Mouse (Mus musculus): ENCODE results near the gene 4930438A08Rik. TPM values are rescaled to one million over a fixed set of nuclear protein-coding genes. Genes with fewer than 3 reads are reported as not detected.

Gene 4930438A08Rik
- polyA plus RNA-seq, 1 experiment from 2014 or later: not detected

DNA sequence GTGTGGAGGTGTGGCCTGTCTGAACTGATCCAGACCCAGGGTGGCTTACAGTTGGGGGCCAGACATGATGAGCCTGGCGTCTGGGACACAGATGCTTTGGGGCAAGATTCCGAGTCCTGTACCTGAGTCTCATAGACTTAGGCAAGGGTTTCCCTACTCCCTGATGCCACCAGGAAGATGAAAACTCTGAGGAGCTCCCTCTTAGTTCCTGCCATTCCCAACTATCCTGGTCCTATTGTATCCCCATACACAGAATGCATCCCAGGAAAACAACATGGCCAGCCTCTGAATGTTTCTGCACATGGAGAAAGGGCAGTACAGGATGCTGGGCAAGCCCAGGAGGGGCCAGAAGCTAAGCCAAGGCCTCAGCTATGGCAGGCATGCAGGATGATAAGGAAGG lies 11.1 kb upstream of the 4930438A08Rik start:
- no peak for DNase-seq (ENCODE audit: low spot score)
- H3K27me3 ChIP-seq (replicated peaks; ENCODE audit: control insufficient read depth, insufficient read depth, low read length): no peaks in the 10 kb centered on the region
- no peaks in the 10 kb centered on the region for H3K4me1 ChIP-seq (ENCODE audit: control insufficient read depth, insufficient read depth, low read length)
- 72% methylated on average over 2 of the region's 2 CpGs for WGBS
- no peak overlapping the region for H3K4me2 ChIP-seq (ENCODE audit: low read length)
- no peak overlapping the region for H3K27ac ChIP-seq (ENCODE audit: low read depth, low read length)
- no peak overlapping the region for H3K9ac ChIP-seq (ENCODE audit: low read length)
- no peaks in the 10 kb centered on the region for H3K36me3 ChIP-seq (ENCODE audit: control insufficient read depth, insufficient read depth, low read length)
- H3K9me3 ChIP-seq (replicated peaks; ENCODE audit: control insufficient read depth, low read length): no peaks in the 10 kb centered on the region
- H3K4me3 ChIP-seq (ENCODE audit: low read depth, low read length): no peak overlapping the region
- no peak for ATAC-seq

DNA sequence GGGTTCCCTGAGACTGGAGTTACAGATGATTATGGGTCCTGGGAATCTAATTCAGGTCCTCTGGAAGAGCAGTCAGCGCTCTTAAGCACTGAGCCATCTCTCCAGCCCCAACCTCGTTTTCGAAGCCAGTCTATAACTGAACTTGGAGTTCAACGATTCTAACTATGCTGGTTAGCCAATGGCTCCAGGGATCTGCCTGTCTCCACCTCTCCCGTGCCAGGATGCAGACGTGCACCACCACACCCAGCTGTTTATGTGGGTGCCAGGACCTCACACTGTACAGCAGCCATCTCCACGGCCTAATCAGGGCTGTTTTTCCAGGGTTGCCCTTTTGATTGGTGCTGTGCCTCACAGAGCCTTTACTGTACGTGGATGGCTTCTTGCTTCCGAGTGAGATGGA lies 10.1 kb upstream of the 4930438A08Rik start:
- no peak for ATAC-seq
- Histone ChIP-seq H3K4me3 (ENCODE audit: low read depth, low read length) (no peak overlapping the region), H3K27ac (ENCODE audit: low read depth, low read length) (no peak overlapping the region), H3K4me2 (ENCODE audit: low read length) (no peak overlapping the region), H3K9ac (ENCODE audit: low read length) (no peak overlapping the region), H3K36me3 (ENCODE audit: control insufficient read depth, insufficient read depth, low read length) (no peaks in the 10 kb centered on the region), H3K27me3 (replicated peaks; ENCODE audit: control insufficient read depth, insufficient read depth, low read length) (no peaks in the 10 kb centered on the region), H3K4me1 (ENCODE audit: control insufficient read depth, insufficient read depth, low read length) (no peaks in the 10 kb centered on the region), H3K9me3 (replicated peaks; ENCODE audit: control insufficient read depth, low read length) (no peaks in the 10 kb centered on the region)
- WGBS: 92% methylated on average over 9 of the region's 9 CpGs
- no peak for DNase-seq (ENCODE audit: low spot score)

DNA sequence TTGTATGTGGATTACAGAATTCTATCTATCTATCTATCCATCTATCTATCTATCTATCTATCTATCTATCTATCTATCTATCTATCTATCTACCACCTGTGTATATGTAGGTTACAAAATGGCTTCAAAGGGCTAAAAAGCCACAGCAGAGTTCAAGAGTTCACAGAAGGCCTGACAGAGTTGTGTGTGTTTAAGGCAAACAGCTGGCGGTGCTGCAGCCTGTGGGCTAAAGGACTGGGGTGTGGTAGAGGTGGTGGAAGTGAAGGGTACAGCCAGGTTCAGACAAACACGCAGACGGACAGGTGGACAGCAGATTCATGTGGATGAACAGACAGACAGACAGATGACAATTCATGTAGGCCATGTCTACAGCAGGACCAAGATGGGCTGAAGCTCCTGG lies 6.3 kb upstream of the 4930438A08Rik start:
- Histone ChIP-seq H3K36me3 (ENCODE audit: control insufficient read depth, insufficient read depth, low read length) (no peaks in the 10 kb centered on the region), H3K9me3 (replicated peaks; ENCODE audit: control insufficient read depth, low read length) (no peaks in the 10 kb centered on the region), H3K4me3 (ENCODE audit: low read depth, low read length) (no peak overlapping the region), H3K4me1 (ENCODE audit: control insufficient read depth, insufficient read depth, low read length) (no peaks in the 10 kb centered on the region), H3K27ac (ENCODE audit: low read depth, low read length) (no peak overlapping the region), H3K4me2 (ENCODE audit: low read length) (no peak overlapping the region), H3K9ac (ENCODE audit: low read length) (no peak overlapping the region), H3K27me3 (replicated peaks; ENCODE audit: control insufficient read depth, insufficient read depth, low read length) (no peaks in the 10 kb centered on the region)
- ATAC-seq (no peak), DNase-seq (ENCODE audit: low spot score) (no peak)
- 94% methylated on average over 3 of the region's 3 CpGs for WGBS

DNA sequence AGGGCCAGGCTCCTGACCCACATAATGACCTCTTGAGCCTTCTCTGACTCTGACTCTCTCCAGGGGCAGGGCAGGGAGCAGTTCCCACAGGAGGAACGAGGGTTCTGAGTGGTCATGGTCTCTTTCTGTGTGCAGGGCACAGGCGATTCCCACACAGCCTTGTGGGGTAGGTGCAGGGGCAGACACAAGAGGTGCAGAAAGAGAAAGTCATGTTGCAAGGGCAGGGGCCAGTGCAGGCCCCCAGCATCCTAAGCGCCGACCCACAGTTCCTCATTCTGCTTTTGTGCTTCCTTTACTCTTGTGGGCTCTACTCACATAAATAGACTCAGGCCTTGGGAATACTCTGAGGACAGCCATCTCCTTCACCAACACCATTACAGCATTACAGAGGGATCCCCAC lies 1.2 kb downstream of the 4930438A08Rik start:
- Histone ChIP-seq H3K27ac (ENCODE audit: low read depth, low read length) (no peak overlapping the region), H3K27me3 (replicated peaks; ENCODE audit: control insufficient read depth, insufficient read depth, low read length) (no peaks in the 10 kb centered on the region), H3K4me3 (ENCODE audit: low read depth, low read length) (no peak overlapping the region), H3K4me1 (ENCODE audit: control insufficient read depth, insufficient read depth, low read length) (no peaks in the 10 kb centered on the region), H3K9ac (ENCODE audit: low read length) (no peak overlapping the region), H3K36me3 (ENCODE audit: control insufficient read depth, insufficient read depth, low read length) (no peaks in the 10 kb centered on the region), H3K4me2 (ENCODE audit: low read length) (no peak overlapping the region), H3K9me3 (replicated peaks; ENCODE audit: control insufficient read depth, low read length) (no peaks in the 10 kb centered on the region)
- 89% methylated on average over 4 of the region's 4 CpGs for WGBS
- no peak for DNase-seq (ENCODE audit: low spot score)
- ATAC-seq: no peak

DNA sequence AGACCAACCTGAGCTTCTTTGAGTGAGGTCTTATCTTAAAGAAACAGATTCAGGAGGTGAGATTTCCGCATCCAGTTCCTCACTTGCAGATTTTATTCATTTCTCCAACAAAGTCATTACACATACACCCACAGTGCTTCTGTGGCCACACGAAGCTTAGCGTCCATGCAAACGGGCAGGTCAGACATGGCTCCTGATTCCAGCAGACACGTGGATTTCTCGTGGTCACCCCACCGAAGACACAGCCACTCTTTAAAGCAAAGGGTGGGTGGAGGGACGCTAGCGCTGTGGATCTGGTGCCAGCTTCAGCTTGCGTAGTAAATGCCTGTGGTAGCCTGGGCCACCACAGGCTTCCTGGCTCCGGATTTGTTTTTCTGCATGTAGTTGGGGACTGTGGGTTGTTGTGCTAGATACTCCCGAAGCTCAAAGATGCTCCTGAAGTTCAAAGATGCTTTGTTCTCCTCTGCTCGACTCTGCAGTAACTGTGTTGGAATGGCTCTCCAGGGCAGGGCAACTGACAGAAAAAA lies 7.4 kb downstream of the 4930438A08Rik start:
- WGBS: 89% methylated on average over 13 of the region's 13 CpGs
- no peaks in the 10 kb centered on the region for H3K36me3 ChIP-seq (ENCODE audit: control insufficient read depth, insufficient read depth, low read length)
- no peak overlapping the region for H3K4me2 ChIP-seq (ENCODE audit: low read length)
- no peaks in the 10 kb centered on the region for H3K27me3 ChIP-seq (replicated peaks; ENCODE audit: control insufficient read depth, insufficient read depth, low read length)
- DNase-seq (ENCODE audit: low spot score) (no peak), ATAC-seq (no peak)
- H3K9ac ChIP-seq (ENCODE audit: low read length): no peak overlapping the region
- H3K4me1 ChIP-seq (ENCODE audit: control insufficient read depth, insufficient read depth, low read length): no peaks in the 10 kb centered on the region
- no peaks in the 10 kb centered on the region for H3K9me3 ChIP-seq (replicated peaks; ENCODE audit: control insufficient read depth, low read length)
- H3K4me3 ChIP-seq (ENCODE audit: low read depth, low read length): no peak overlapping the region
- no peak overlapping the region for H3K27ac ChIP-seq (ENCODE audit: low read depth, low read length)

DNA sequence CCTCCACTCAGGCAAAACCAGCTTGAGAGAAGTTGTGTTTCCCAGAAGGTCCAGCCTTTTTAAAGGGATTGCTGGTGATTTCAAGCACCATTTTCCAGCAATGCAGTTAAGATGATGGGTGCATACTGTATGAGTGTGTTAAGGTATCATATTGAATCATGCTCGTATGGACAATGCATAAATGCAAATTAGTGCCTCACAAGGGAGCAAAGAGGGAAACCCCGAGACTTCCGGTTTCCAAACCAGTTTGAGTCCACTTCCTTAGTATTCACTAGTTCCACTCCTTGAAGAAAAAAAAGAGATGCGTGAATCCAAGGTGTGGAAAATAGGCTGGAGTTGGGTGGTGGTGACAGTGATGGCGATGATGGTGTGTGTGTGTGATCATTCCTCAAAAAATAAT lies 7.9 kb downstream of the 4930438A08Rik start:
- Histone ChIP-seq H3K36me3 (ENCODE audit: control insufficient read depth, insufficient read depth, low read length) (no peaks in the 10 kb centered on the region), H3K9ac (ENCODE audit: low read length) (no peak overlapping the region), H3K4me2 (ENCODE audit: low read length) (no peak overlapping the region), H3K9me3 (replicated peaks; ENCODE audit: control insufficient read depth, low read length) (no peaks in the 10 kb centered on the region), H3K4me1 (ENCODE audit: control insufficient read depth, insufficient read depth, low read length) (no peaks in the 10 kb centered on the region), H3K27ac (ENCODE audit: low read depth, low read length) (no peak overlapping the region), H3K27me3 (replicated peaks; ENCODE audit: control insufficient read depth, insufficient read depth, low read length) (no peaks in the 10 kb centered on the region), H3K4me3 (ENCODE audit: low read depth, low read length) (no peak overlapping the region)
- ATAC-seq: no peak
- DNase-seq (ENCODE audit: low spot score): no peak
- WGBS: 91% methylated on average over 5 of the region's 5 CpGs

DNA sequence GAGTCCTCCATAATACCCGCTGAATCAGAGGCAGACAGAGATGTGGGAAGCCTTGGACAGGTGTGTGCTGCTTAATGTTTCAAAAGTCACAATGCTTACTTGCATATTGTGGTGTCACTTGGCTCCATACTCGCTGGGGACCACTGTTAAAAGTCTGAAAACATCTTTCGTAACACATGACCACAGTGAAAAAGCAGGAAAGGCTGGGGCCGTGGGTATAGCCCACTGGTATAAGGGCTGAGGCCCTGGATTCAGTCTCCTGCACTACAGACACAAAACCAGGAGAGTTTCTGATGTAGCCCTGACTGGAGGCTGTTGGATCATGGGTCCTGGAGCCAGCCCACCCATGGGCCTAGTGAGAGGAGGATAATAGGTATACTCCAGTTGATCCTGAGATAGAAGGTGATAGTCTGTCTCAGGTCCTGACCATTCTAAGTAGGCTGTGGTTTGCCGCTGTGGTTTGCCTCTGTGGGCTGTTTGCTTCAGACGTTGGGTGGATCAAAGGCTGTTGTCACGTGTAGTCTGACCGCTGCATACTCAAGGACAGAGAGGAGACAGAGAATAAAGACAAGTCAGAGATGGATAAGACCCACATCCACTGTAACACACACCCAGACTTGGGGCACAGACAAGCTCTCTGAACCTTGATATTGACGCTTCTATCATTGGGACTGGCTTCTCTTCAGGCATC lies 15.5 kb downstream of the 4930438A08Rik start:
- 77% methylated on average over 9 of the region's 9 CpGs for WGBS
- Histone ChIP-seq H3K27me3 (replicated peaks; ENCODE audit: control insufficient read depth, insufficient read depth, low read length) (no peaks in the 10 kb centered on the region), H3K4me3 (ENCODE audit: low read depth, low read length) (no peak overlapping the region), H3K9ac (ENCODE audit: low read length) (no peak overlapping the region), H3K4me2 (ENCODE audit: low read length) (no peak overlapping the region), H3K36me3 (ENCODE audit: control insufficient read depth, insufficient read depth, low read length) (no peaks in the 10 kb centered on the region), H3K27ac (ENCODE audit: low read depth, low read length) (no peak overlapping the region), H3K9me3 (replicated peaks; ENCODE audit: control insufficient read depth, low read length) (no peaks in the 10 kb centered on the region), H3K4me1 (ENCODE audit: control insufficient read depth, insufficient read depth, low read length) (no peaks in the 10 kb centered on the region)
- ATAC-seq (no peak), DNase-seq (ENCODE audit: low spot score) (no peak)

DNA sequence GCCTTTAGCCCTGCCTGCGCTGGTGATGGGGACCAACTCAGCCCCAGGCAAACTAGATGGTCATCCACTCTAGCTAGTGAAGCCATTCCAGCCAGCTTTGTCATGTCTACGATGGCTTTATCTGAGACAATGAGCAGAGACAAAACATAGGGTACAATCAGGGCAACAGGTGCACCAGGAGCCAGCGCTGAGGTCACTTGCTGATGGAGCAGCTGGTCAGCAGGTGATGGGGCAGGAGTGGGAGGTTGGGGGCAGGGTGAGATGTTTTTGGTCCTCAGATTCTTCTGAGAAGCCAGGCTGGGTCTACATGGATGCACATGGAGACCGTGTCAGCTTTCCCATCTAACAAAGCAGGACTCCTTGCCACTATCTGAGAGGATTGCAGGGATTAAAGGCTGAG lies 16.2 kb downstream of the 4930438A08Rik start:
- H3K36me3 ChIP-seq (ENCODE audit: control insufficient read depth, insufficient read depth, low read length): no peaks in the 10 kb centered on the region
- no peak overlapping the region for H3K4me3 ChIP-seq (ENCODE audit: low read depth, low read length)
- 83% methylated on average over 4 of the region's 4 CpGs for whole genome bisulfite sequencing
- no peak overlapping the region for H3K4me2 ChIP-seq (ENCODE audit: low read length)
- no peaks in the 10 kb centered on the region for H3K4me1 ChIP-seq (ENCODE audit: control insufficient read depth, insufficient read depth, low read length)
- no peaks in the 10 kb centered on the region for H3K27me3 ChIP-seq (replicated peaks; ENCODE audit: control insufficient read depth, insufficient read depth, low read length)
- DNase-seq (ENCODE audit: low spot score) (no peak), ATAC-seq (no peak)
- H3K9me3 ChIP-seq (replicated peaks; ENCODE audit: control insufficient read depth, low read length): no peaks in the 10 kb centered on the region
- no peak overlapping the region for H3K27ac ChIP-seq (ENCODE audit: low read depth, low read length)
- no peak overlapping the region for H3K9ac ChIP-seq (ENCODE audit: low read length)

DNA sequence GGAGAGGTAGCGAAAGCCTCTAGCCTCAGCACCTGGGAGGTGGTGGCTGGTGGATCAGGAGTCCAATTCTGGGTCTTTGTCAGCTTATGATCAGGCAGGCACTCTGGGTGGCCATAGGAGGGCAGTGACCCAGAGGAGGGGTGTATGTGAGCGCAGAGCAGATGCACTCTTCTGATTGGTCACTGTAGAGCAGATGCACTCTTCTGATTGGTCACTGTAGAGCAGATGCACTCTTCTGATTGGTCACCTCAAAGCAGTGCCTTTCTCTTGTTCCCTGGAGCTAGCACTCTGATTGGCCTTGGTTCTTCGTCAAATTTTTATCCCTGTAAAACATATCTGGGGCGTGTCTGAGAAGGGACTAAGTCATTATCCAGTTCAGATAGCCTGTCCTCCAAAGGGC lies 18.2 kb downstream of the 4930438A08Rik start:
- WGBS: 63% methylated on average over 4 of the region's 4 CpGs
- no peak overlapping the region for H3K27ac ChIP-seq (ENCODE audit: low read depth, low read length)

More for the DNA sequence above, 18.2 kb downstream of the 4930438A08Rik start:
- H3K4me1 ChIP-seq (ENCODE audit: control insufficient read depth, insufficient read depth, low read length): no peaks in the 10 kb centered on the region
- no peaks in the 10 kb centered on the region for H3K36me3 ChIP-seq (ENCODE audit: control insufficient read depth, insufficient read depth, low read length)
- no peaks in the 10 kb centered on the region for H3K27me3 ChIP-seq (replicated peaks; ENCODE audit: control insufficient read depth, insufficient read depth, low read length)
- no peak overlapping the region for H3K9ac ChIP-seq (ENCODE audit: low read length)
- DNase-seq (ENCODE audit: low spot score): no peak
- no peak overlapping the region for H3K4me2 ChIP-seq (ENCODE audit: low read length)
- H3K4me3 ChIP-seq (ENCODE audit: low read depth, low read length): no peak overlapping the region
- H3K9me3 ChIP-seq (replicated peaks; ENCODE audit: control insufficient read depth, low read length): no peaks in the 10 kb centered on the region
- ATAC-seq: no peak

All from forebrain, embryonic 14.5 days (tissue).